Mouse (Mus musculus): ENCODE data around the gene Iqsec1. TPM values are rescaled to one million over a fixed set of nuclear protein-coding genes. Genes with fewer than 3 reads are reported as not detected.

Iqsec1 gene
- polyA plus RNA-seq (2014; fragmentation: Illumina TruSeq; extraction: RNeasy Lipid Tissue Mini Kit (QIAGEN cat#74804); ENCODE audit: low replicate concordance) = 5.2 TPM

DNA sequence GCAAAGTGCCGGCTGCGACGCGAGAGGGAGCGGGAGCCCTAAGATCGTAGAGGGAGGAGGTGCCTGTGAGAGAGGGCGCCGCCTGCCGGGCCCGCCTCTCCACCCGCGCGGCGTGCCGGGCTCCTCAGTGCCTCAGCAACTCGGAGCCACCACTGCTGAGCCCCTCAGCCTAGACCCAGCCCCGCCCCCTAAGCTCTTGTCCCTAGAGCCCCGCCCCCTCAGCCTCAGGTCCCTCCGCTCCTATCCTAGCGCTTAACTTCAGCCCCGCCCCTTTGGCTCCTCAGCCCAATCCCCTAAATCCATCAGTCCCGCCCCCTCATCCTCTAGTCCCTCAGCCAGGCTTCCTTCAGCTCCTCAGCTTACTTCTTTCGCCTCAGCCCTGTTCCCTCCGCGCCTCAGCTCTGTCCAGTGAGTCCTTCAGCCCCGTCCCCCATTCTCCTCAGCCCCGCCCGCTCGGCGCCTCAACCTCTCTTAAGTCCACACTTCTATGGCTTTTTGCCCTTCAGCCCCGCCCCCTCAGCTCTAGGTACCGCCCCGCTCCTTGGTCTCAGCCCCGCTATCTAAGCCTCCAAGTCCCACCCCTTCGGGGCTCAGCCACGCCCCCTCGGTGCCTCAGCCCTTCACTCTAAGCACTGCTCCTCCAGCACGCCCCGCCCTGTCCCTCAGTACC is at the start of gene Iqsec1:
Gene Iqsec1 (minus strand): TSS at position 38 of the 670 bp plus-strand sequence.

Other genes starting within 250 kb of the Iqsec1 start
- gene Nup210, start 128.1 kb upstream of the Iqsec1 start, polyA plus RNA-seq (2014; fragmentation: Illumina TruSeq; extraction: RNeasy Lipid Tissue Mini Kit (QIAGEN cat#74804); ENCODE audit: low replicate concordance) = 1.3 TPM
- 1.4 TPM for gene Hdac11, start 168.0 kb upstream of the Iqsec1 start, polyA plus RNA-seq (2014; fragmentation: Illumina TruSeq; extraction: RNeasy Lipid Tissue Mini Kit (QIAGEN cat#74804); ENCODE audit: low replicate concordance)
- gene Fbln2, start 223.8 kb upstream of the Iqsec1 start, polyA plus RNA-seq (2014; fragmentation: Illumina TruSeq; extraction: RNeasy Lipid Tissue Mini Kit (QIAGEN cat#74804); ENCODE audit: low replicate concordance) = 1.3 TPM